Mouse (Mus musculus) C2C12 (cell line): ENCODE data around the gene Ankrd63. TPM values are rescaled to one million over a fixed set of nuclear protein-coding genes. Genes with fewer than 3 reads are reported as not detected.

Experiments used
- H3K27me3 ChIP-seq: one replicate; pipeline ENCODE4 v1.6.1; 2011; ENCODE audit not compliant: control insufficient read depth, insufficient read depth, insufficient read length
- H3K36me3 ChIP-seq: one replicate; pipeline ENCODE4 v1.6.1; 2011; ENCODE audit not compliant: control insufficient read depth, insufficient read depth
- H3K4me3 ChIP-seq: one replicate; pipeline ENCODE4 v1.5.1; 2011; ENCODE audit warnings: mild to moderate bottlenecking, control low read depth; ENCODE audit not compliant: poor library complexity, insufficient read depth, severe bottlenecking
- H3K79me2 ChIP-seq: one replicate; pipeline ENCODE4 v1.6.1; 2011; ENCODE audit not compliant: control insufficient read depth, insufficient read depth
- H3K79me3 ChIP-seq: one replicate; pipeline ENCODE4 v1.6.1; 2011; ENCODE audit warnings: low read depth, control low read depth
- H3ac ChIP-seq: one replicate; pipeline ENCODE3; 2011; ENCODE audit warnings: low read depth; ENCODE audit not compliant: control insufficient read depth, insufficient read length
- CEBPB ChIP-seq: IDR thresholded peaks from one replicate; pipeline ENCODE4 v1.6.1; 2011; ENCODE audit warnings: low read depth, mild to moderate bottlenecking, control low read depth, moderate library complexity
- CTCF ChIP-seq: IDR thresholded peaks from one replicate; pipeline ENCODE4 v1.5.1; 2011; ENCODE audit not compliant: control insufficient read depth, insufficient read depth, insufficient read length
- FOSL1 ChIP-seq: IDR thresholded peaks from one replicate; pipeline ENCODE4 v1.8.0; 2011; ENCODE audit warnings: mild to moderate bottlenecking, low read length; ENCODE audit not compliant: poor library complexity, insufficient read depth, severe bottlenecking
- MAX ChIP-seq: IDR thresholded peaks from one replicate; pipeline ENCODE4 v1.6.1; 2011; ENCODE audit warnings: mild to moderate bottlenecking, control low read depth
- MYOD1 ChIP-seq: IDR thresholded peaks from one replicate; pipeline ENCODE4 v1.6.1; 2011; ENCODE audit warnings: low read depth; ENCODE audit not compliant: control insufficient read depth, insufficient read length
- MYOG ChIP-seq: IDR thresholded peaks from one replicate; pipeline ENCODE4 v1.6.1; 2011; ENCODE audit not compliant: control insufficient read depth, insufficient read length; ENCODE audit errors: extremely low read depth
- USF1 ChIP-seq: IDR thresholded peaks from one replicate; pipeline ENCODE4 v1.6.1; 2011; ENCODE audit warnings: low read depth, mild to moderate bottlenecking, control low read depth, moderate library complexity
- polyA plus RNA-seq: library from polyadenylated mRNA; unstranded; fragments of >200 nt; fragmentation: generic; extraction: Trizol; gene quantifications from one replicate; pipeline ENCODE4 v1.2.1, GENCODE M21; 2012; ENCODE audit warnings: missing spikeins

Gene Ankrd63
- polyA plus RNA-seq, 1 experiment, result 0.02 TPM

DNA sequence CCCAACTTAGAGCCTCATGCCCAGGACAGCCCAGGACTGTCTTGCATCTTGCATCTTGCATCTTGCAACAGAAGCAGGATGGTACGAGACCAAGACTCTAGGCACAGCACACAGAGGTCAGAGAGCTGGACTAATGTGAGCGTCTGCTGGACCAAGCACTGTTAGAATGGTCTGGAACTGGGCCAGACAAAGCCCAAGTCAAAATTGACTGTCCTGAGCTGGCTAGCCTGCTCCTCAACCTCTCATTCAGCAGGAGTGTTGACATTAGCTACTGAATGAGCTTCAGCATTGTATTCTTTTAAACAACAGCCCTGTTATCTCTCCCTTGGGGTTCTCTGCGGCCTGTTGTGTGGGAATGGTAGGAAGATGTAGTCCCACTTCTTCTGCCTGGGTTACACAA, 24.2 kb downstream of the Ankrd63 start:
- Histone ChIP-seq H3K79me3 (no peaks in the 10 kb centered on the region), H3K27me3 (peaks cover 28% of the 10 kb centered on the region), H3K36me3 (no peaks in the 10 kb centered on the region), H3K4me3 (no peak overlapping the region), H3K79me2 (no peaks in the 10 kb centered on the region), H3ac (no peak overlapping the region)
- TF ChIP-seq CTCF (no peak), MYOG (no peak), CEBPB (no peak), FOSL1 (no peak), USF1 (no peak), MYOD1 (no peak), MAX (no peak)

DNA sequence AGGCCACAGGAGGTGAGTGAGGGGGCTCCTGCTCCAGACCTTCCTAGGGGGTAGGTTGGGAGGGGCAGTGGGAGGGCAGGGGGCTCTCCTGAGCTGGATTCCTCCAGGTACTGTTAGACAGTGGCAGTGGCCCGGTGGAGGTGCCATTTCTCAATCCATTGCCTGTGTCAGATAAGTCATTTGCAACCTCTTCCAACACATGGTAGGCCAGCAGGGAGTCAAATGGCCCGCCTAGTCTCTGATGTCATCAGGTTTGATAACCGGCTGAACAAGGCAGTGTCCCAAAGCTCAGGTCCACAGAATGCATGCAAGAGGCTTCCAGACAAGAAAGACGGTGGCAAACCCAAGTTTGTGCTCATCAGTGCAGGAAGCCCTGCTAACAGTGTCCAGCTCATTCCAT, 25.9 kb downstream of the Ankrd63 start:
- H3ac ChIP-seq, result no peak overlapping the region
- peaks cover 32% of the 10 kb centered on the region for H3K27me3 ChIP-seq
- no peak for TF ChIP-seq USF1
- TF ChIP-seq MAX, result no peak
- TF ChIP-seq FOSL1, result no peak
- no peak for TF ChIP-seq CTCF
- no peak for TF ChIP-seq MYOG
- TF ChIP-seq MYOD1, result no peak
- no peaks in the 10 kb centered on the region for H3K79me3 ChIP-seq
- H3K79me2 ChIP-seq, result no peaks in the 10 kb centered on the region
- H3K36me3 ChIP-seq, result no peaks in the 10 kb centered on the region
- no peak overlapping the region for H3K4me3 ChIP-seq

DNA sequence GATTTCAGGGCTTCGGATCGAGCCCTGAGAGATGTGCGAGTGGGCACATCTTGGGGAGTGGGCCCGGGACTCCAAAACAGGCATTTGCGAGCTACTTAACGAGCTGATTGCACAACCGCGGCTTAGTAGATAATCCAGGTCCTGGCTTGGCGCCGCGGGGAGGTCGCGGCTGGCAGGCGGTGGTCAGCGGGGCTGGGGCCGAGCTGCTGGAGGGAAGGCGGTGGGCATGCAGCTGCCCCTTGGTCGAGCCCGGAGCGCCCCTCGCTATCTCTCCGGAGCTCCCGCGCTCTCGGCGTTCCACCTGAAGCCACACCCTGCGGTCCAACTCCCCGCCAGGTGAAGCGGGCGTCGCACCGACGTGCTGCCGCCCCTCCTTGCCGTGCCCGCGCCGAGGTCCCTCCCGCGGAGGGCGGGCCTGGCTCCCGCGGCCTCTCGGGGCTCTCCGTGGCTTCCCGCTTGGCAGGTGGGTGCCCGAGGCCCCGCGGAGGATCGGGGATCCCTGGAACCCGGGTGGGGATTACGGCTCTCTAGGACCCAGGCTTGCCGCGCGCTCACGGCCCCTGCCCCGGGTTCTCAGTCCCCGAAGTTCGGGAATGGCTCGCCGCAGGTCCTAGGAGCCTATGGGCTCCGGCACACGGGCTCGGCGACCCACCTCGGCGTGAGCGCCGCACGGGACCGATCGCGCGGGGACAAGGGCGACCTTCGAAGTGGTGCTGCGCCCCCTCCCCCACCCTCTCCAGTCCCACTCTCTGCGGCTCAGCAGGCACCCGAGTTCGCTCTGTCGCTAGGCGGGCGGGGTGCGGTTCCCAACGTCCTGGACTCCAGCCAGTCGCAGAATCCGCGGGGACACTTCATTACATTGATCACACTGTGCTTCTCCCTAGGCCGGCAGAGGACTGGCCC, 26.7 kb downstream of the Ankrd63 start:
- Histone ChIP-seq H3K36me3 (no peaks in the 10 kb centered on the region), H3ac (no peak overlapping the region), H3K79me2 (no peaks in the 10 kb centered on the region), H3K27me3 (peaks cover 34% of the 10 kb centered on the region), H3K4me3 (no peak overlapping the region), H3K79me3 (no peaks in the 10 kb centered on the region)
- TF ChIP-seq CEBPB (no peak), CTCF (no peak), MAX (no peak), FOSL1 (no peak), MYOG (no peak), MYOD1 (no peak), USF1 (no peak)

DNA sequence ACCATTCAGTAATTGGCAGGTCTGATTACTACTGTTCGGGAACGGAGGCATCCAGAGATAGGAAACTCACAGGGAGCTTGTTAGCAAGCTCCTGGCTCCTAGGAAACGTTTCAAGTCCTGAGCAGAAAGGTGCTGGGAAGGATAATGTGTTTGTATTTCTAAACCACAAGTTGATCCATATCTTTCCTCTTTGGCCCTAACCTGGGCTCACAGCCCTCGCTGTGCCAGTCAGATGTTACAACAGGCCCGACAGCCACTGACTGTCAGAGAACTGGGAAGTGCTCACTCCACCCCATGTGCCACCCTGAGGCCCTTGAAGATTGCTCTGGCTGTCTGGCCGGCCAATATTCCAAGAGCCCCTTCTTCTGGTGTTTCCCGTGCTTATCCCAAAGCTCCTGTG, 29.3 kb downstream of the Ankrd63 start:
- TF ChIP-seq MYOG, result no peak
- no peak for TF ChIP-seq CEBPB
- no peak for TF ChIP-seq CTCF
- TF ChIP-seq MYOD1, result no peak
- TF ChIP-seq USF1, result no peak
- H3K4me3 ChIP-seq, result no peak overlapping the region
- peaks cover 34% of the 10 kb centered on the region for H3K27me3 ChIP-seq
- no peaks in the 10 kb centered on the region for H3K79me3 ChIP-seq
- H3K79me2 ChIP-seq, result no peaks in the 10 kb centered on the region
- H3K36me3 ChIP-seq, result no peaks in the 10 kb centered on the region
- no peak overlapping the region for H3ac ChIP-seq

DNA sequence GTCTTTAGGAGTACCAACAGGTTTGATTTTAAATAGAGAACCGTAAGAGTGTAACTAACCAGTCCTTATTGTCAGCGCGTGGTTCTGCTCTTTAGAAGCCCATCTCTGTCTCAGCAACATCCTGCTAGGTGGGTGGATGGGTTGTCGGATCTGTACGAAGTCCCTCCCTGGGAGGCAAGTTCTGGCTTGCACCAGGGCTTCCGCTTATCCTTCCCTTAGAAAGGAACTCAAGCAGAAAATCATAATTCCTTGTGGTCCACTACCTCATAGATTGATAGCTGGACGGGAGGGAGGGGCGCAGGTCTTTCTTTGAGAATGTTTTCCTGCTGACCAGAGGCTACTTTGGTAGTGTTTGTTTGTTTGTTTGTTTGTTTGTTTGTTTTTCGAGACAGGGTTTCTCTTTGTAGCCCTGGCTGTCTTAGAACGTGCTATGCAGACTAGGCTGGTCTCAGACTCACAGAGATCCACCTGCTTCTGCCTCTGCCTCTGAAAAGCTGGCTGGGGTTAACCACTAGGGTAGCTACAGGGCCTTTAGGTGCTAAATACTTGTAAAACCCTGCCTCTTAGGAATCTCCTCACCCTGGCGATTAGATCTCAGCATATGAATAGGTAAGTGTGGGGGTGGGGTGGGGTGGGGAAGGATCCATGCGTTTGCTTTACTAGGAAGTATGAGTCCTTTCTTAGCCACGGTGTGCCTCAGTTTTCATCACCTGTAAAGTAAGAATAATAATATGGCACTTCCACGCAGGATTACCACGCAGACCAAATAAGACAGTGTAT, 29.9 kb downstream of the Ankrd63 start:
- Histone ChIP-seq H3K79me3 (no peaks in the 10 kb centered on the region), H3K79me2 (no peaks in the 10 kb centered on the region), H3K36me3 (no peaks in the 10 kb centered on the region), H3ac (no peak overlapping the region), H3K27me3 (peaks cover 34% of the 10 kb centered on the region), H3K4me3 (no peak overlapping the region)
- no peak for TF ChIP-seq MYOD1
- no peak for TF ChIP-seq CTCF
- no peak for TF ChIP-seq USF1
- TF ChIP-seq MYOG, result no peak
- no peak for TF ChIP-seq MAX
- no peak for TF ChIP-seq FOSL1
- TF ChIP-seq CEBPB, result no peak
